ENCODE assay signal across 11 mouse cellular contexts in the genomic region with DNA sequence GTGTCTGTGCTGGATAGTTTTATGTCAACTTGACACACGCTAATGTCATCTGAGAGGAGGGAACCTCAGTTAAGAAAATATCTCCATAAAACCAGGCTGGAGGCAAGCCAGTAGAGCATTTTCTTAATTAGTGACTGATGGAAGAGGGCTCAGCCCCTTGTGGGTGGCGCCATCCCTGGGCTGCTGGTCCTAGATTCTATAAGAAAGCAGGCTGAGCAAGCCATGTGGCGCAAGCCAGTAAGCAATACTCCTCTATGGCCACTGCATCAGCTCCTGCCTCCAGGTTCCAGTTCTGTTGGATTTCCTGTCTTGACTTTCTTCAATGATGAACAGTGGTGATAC.
DNase-seq lines count a peak whose midpoint lies in the region; ATAC-seq lines count a peak whose summit lies in the region.
"Had no signal": no experiment of that assay in that cellular context is flagged by ENCODE, and none has a peak within 500 bp of the region (broad histone marks: within the 10 kb centered on the region; RNA-seq: fewer than 3 reads in every experiment).

No protein-coding gene starts in this region.

- no peaks in the 10 kb centered on the region for H3K36me3 ChIP-seq in neural tube, embryonic 11.5 days (ENCODE audit: control insufficient read depth, insufficient read depth, low read length)
- no peaks in the 10 kb centered on the region for H3K36me3 ChIP-seq in neural tube, embryonic 15.5 days
- H3K36me3 ChIP-seq in forebrain, embryonic 12.5 days (replicated peaks) = no peaks in the 10 kb centered on the region
- H3K36me3 ChIP-seq in kidney, embryonic 15.5 days = no peaks in the 10 kb centered on the region
- no peaks in the 10 kb centered on the region for H3K36me3 ChIP-seq in stomach, embryonic 16.5 days (ENCODE audit: control insufficient read depth, insufficient read depth, low read length)

- 0 out of 2 replicates have a peak overlapping the region, but pooled peaks have one; percentile 21 for H3K27ac ChIP-seq in neural tube, embryonic 11.5 days (ENCODE audit: low read depth, low read length)
- H3K27ac ChIP-seq in neural tube, embryonic 15.5 days (replicated peaks) = no peak overlapping the region
- peak overlapping the region; percentile 92 for H3K27ac ChIP-seq in forebrain, embryonic 12.5 days
- H3K27ac ChIP-seq in kidney, embryonic 15.5 days = peak overlapping the region; percentile 82
- H3K27ac ChIP-seq in stomach, embryonic 16.5 days (ENCODE audit: low read length) = peak overlapping the region; percentile 5
- H3K27ac ChIP-seq: left cerebral cortex, adult 2 months had no signal

- no peak overlapping the region for H3K4me3 ChIP-seq in neural tube, embryonic 11.5 days (ENCODE audit: low read depth, low read length)
- H3K4me3 ChIP-seq in neural tube, embryonic 15.5 days (replicated peaks) = no peak overlapping the region
- H3K4me3 ChIP-seq in forebrain, embryonic 12.5 days (replicated peaks) = no peak overlapping the region
- H3K4me3 ChIP-seq in kidney, embryonic 15.5 days (replicated peaks) = no peak overlapping the region
- no peak overlapping the region for H3K4me3 ChIP-seq in stomach, embryonic 16.5 days (replicated peaks; ENCODE audit: low read length)
- H3K4me3 ChIP-seq: left cerebral cortex, adult 2 months had no signal

- no peaks in the 10 kb centered on the region for H3K9me3 ChIP-seq in neural tube, embryonic 11.5 days (ENCODE audit: control insufficient read depth, low read length)
- H3K9me3 ChIP-seq in neural tube, embryonic 15.5 days (replicated peaks) = no peaks in the 10 kb centered on the region
- no peaks in the 10 kb centered on the region for H3K9me3 ChIP-seq in forebrain, embryonic 12.5 days
- H3K9me3 ChIP-seq in kidney, embryonic 15.5 days (replicated peaks) = no peaks in the 10 kb centered on the region
- H3K9me3 ChIP-seq in stomach, embryonic 16.5 days (replicated peaks; ENCODE audit: control insufficient read depth, low read length) = no peaks in the 10 kb centered on the region

- no peak overlapping the region for H3K4me2 ChIP-seq in neural tube, embryonic 11.5 days (ENCODE audit: low read depth)
- no peak overlapping the region for H3K4me2 ChIP-seq in neural tube, embryonic 15.5 days
- no peak overlapping the region for H3K4me2 ChIP-seq in forebrain, embryonic 12.5 days
- H3K4me2 ChIP-seq in kidney, embryonic 15.5 days = peak overlapping the region; percentile 38
- H3K4me2 ChIP-seq in stomach, embryonic 16.5 days (ENCODE audit: low read depth, low read length) = no peak overlapping the region

- 57% methylated on average over 3 of the region's 3 CpGs for WGBS in neural tube, embryonic 11.5 days
- whole genome bisulfite sequencing in neural tube, embryonic 15.5 days = 52% methylated on average over 3 of the region's 3 CpGs
- WGBS in forebrain, embryonic 12.5 days = 22% methylated on average over 3 of the region's 3 CpGs
- 54% methylated on average over 3 of the region's 3 CpGs for WGBS in kidney, embryonic 15.5 days
- 80% methylated on average over 3 of the region's 3 CpGs for WGBS in stomach, embryonic 16.5 days

- no peak for DNase-seq in neural tube, embryonic 11.5 days (ENCODE audit: low spot score)
- no peak for DNase-seq in spleen, postnatal 14 days (ENCODE audit: low spot score in 2 of 2)
- DNase-seq in gastrocnemius, postnatal 10 days = no peak
- DNase-seq in right cerebral cortex, adult 18-20 months = no peak
- DNase-seq: thymus, adult 2 months had no signal

- no peak overlapping the region for H3K9ac ChIP-seq in neural tube, embryonic 11.5 days (ENCODE audit: low read length)
- no peak overlapping the region for H3K9ac ChIP-seq in neural tube, embryonic 15.5 days (replicated peaks)
- H3K9ac ChIP-seq in forebrain, embryonic 12.5 days = no peak overlapping the region
- no peak overlapping the region for H3K9ac ChIP-seq in kidney, embryonic 15.5 days
- H3K9ac ChIP-seq in stomach, embryonic 16.5 days (ENCODE audit: low read length) = no peak overlapping the region

- H3K4me1 ChIP-seq in neural tube, embryonic 11.5 days (ENCODE audit: control insufficient read depth, insufficient read depth, low read length) = peaks cover 28% of the 10 kb centered on the region
- peaks cover 40% of the 10 kb centered on the region for H3K4me1 ChIP-seq in neural tube, embryonic 15.5 days
- peaks cover 70% of the 10 kb centered on the region for H3K4me1 ChIP-seq in forebrain, embryonic 12.5 days
- peaks cover 36% of the 10 kb centered on the region for H3K4me1 ChIP-seq in kidney, embryonic 15.5 days
- peaks cover 12% of the 10 kb centered on the region for H3K4me1 ChIP-seq in stomach, embryonic 16.5 days (ENCODE audit: control insufficient read depth, insufficient read depth, low read length)

- H3K27me3 ChIP-seq in neural tube, embryonic 11.5 days (ENCODE audit: control insufficient read depth, insufficient read depth, low read length) = no peaks in the 10 kb centered on the region
- no peaks in the 10 kb centered on the region for H3K27me3 ChIP-seq in neural tube, embryonic 15.5 days (replicated peaks)
- no peaks in the 10 kb centered on the region for H3K27me3 ChIP-seq in forebrain, embryonic 12.5 days
- H3K27me3 ChIP-seq in kidney, embryonic 15.5 days = no peaks in the 10 kb centered on the region
- H3K27me3 ChIP-seq in stomach, embryonic 16.5 days (ENCODE audit: control insufficient read depth, insufficient read depth, low read length) = no peaks in the 10 kb centered on the region

- no peak for ATAC-seq in neural tube, embryonic 11.5 days (ENCODE audit: insufficient read depth, low FRiP score, low TSS enrichment)
- ATAC-seq in neural tube, embryonic 15.5 days (ENCODE audit: low FRiP score) = no peak
- peak; percentile 51 for ATAC-seq in forebrain, embryonic 12.5 days (ENCODE audit: low FRiP score)
- peak; percentile 70; the same call in 1 of the 2 replicates for ATAC-seq in kidney, embryonic 15.5 days (replicated peaks; ENCODE audit: low FRiP score)
- ATAC-seq in stomach, embryonic 16.5 days (ENCODE audit: insufficient read depth, low FRiP score) = no peak
- ATAC-seq: lung, postnatal 0 days had no signal

Comparison
In these comparisons a context has a peak if more than half of its experiments do, and no peak if none do; other contexts are left out.
1. ATAC-seq: peak in forebrain, embryonic 12.5 days (single experiment) and kidney, embryonic 15.5 days (single experiment); none in neural tube, embryonic 11.5 days (single experiment), neural tube, embryonic 15.5 days (single experiment) and stomach, embryonic 16.5 days (single experiment).